Mouse (Mus musculus): ENCODE measurements at regions not wholly inside any gene's neighbourhood (a gene's known extent, or its start where the extent isn't known, plus 50 kb on each side); places are given as distances from the start of the nearest gene placed in this dataset.

DNA sequence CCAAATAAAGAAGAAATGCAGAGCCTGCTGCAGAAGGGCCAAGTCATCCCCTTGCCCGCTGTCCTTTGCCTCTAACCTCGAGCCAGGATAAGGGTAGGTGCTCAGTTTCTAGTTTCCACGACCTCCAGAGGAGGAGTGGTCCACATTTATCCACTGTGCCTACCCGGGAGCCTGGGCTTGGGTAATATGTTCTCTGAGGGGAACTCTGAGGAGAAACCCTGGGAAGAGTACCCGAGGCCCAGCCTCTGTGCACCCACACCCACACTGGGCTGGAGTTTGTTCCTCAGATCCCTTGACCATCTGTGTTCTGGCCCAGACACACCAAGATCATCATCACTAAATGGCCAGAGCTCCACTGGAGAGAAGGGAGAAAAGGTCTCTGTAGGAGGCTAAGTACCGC, 229.5 kb upstream of the Ankrd55 start:
- TF ChIP-seq CTCF (IDR thresholded peaks at IDR 0.05; ENCODE audit: low read depth, low read length) (no peak), GATA2 (IDR thresholded peaks at IDR 0.05; ENCODE audit: borderline replicate concordance, low read depth, low read length) (no peak), POLR2AphosphoS5 (IDR thresholded peaks at IDR 0.05; ENCODE audit: insufficient replicate concordance, low read depth, low read length) (no peak), GATA1 (IDR thresholded peaks at IDR 0.05; ENCODE audit: borderline replicate concordance, low read length) (no peak), TAL1 (conservative IDR thresholded peaks at IDR 0.05; ENCODE audit: low read depth, low read length) (no peak)

Data from G1E (cell line).